Mouse (Mus musculus) erythroblast, adult 5-6 weeks (primary cell): ENCODE measurements around the gene Mrpl36. TPM values are rescaled to one million over a fixed set of nuclear protein-coding genes. Genes with fewer than 3 reads are reported as not detected.

Experiments
- ATAC-seq: replicated peaks from 2 replicates; pipeline ENCODE4 v1.8.0; 2016; ENCODE audit warnings: moderate number of reproducible peaks, mild to moderate bottlenecking, moderate TSS enrichment, inconsistent platforms; ENCODE audit not compliant: poor library complexity, low FRiP score, severe bottlenecking
- total RNA-seq, 2 experiments: library from RNA; stranded (forward) in 1 of 2; stranded (reverse) in 1 of 2; fragments of 150-400 nt in 1 of 2; fragments of 200-764, 138-1000 nt in 1 of 2; gene quantifications; 2 replicates each; pipeline versions ENCODE4 v1.2.3 to v1.2.4; 2015 to 2017; ENCODE audit warnings: low replicate concordance in 2 of 2

Mrpl36 gene
- total RNA-seq, 2 experiments from 2014 or later = 7.5 to 12.9 TPM

- ATAC-seq = 0 out of 2 replicates have a peak, but pooled peaks have one; percentile 69
Measured at GRCm38 (mm10) chr13:73345102-73345890, 17.0 kb downstream of the Mrpl36 start.

GRCm38 (mm10) chr13:73346131-73346530 is 17.8 kb downstream of the Mrpl36 start:
- no peak for ATAC-seq

- ATAC-seq = no peak
Measured at GRCm38 (mm10) chr13:73346743-73347142, 18.4 kb downstream of the Mrpl36 start.

GRCm38 (mm10) chr13:73347171-73347570 is 18.9 kb downstream of the Mrpl36 start:
- ATAC-seq = no peak

GRCm38 (mm10) chr13:73347922-73348650 is 19.8 kb downstream of the Mrpl36 start:
- ATAC-seq = no peak

GRCm38 (mm10) chr13:73350741-73351140 is 22.4 kb downstream of the Mrpl36 start:
- ATAC-seq = no peak

- no peak for ATAC-seq
Measured at GRCm38 (mm10) chr13:73351910-73352309, 23.6 kb downstream of the Mrpl36 start.

- ATAC-seq = no peak
Measured at GRCm38 (mm10) chr13:73352491-73352890, 24.2 kb downstream of the Mrpl36 start.

- ATAC-seq = no peak
Measured at GRCm38 (mm10) chr13:73357106-73357505, 28.8 kb downstream of the Mrpl36 start.

GRCm38 (mm10) chr13:73373367-73373766 is 45.1 kb downstream of the Mrpl36 start:
- ATAC-seq = no peak

GRCm38 (mm10) chr13:73374612-73375011 is 46.3 kb downstream of the Mrpl36 start:
- no peak for ATAC-seq

GRCm38 (mm10) chr13:73377637-73378036 is 49.3 kb downstream of the Mrpl36 start:
- no peak for ATAC-seq

Other genes starting within 250 kb of the Mrpl36 start
- gene Irx4, start 68.0 kb upstream of the Mrpl36 start, total RNA-seq (2015; ENCODE audit: low replicate concordance) = not detected in 2 replicates
- not detected in 2 replicates for gene Irx4, start 68.0 kb upstream of the Mrpl36 start, total RNA-seq (2017; ENCODE audit: low replicate concordance)
- gene Ndufs6, start within 50 bp of the Mrpl36 start, total RNA-seq (2015; ENCODE audit: low replicate concordance) = 40.3 and 51.6 TPM in 2 replicates
- gene Ndufs6, start within 50 bp of the Mrpl36 start, total RNA-seq (2017; ENCODE audit: low replicate concordance) = 20.6 and 47.0 TPM in 2 replicates
- gene Lpcat1, start 138.7 kb downstream of the Mrpl36 start, total RNA-seq (2015; ENCODE audit: low replicate concordance) = 72.5 and 89.3 TPM in 2 replicates
- gene Lpcat1, start 138.7 kb downstream of the Mrpl36 start, total RNA-seq (2017; ENCODE audit: low replicate concordance) = 176 and 246 TPM in 2 replicates
- gene Slc6a3, start 208.2 kb downstream of the Mrpl36 start, total RNA-seq (2015; ENCODE audit: low replicate concordance) = not detected in 2 replicates
- gene Slc6a3, start 208.2 kb downstream of the Mrpl36 start, total RNA-seq (2017; ENCODE audit: low replicate concordance) = 0.17 and 0.28 TPM in 2 replicates